Mouse (Mus musculus) CH12.LX (cell line): ENCODE data around the gene Ranbp6. TPM values are rescaled to one million over a fixed set of nuclear protein-coding genes. Genes with fewer than 3 reads are reported as not detected.

Experiments used
- DNase-seq: peaks from one replicate; pipeline ENCODE4 v3.0.0-alpha.2; 2013; ENCODE audit errors: extremely low read depth
- H3K27ac ChIP-seq: 2 replicates; pipeline ENCODE4 v1.5.1; 2012; ENCODE audit warnings: low read depth, mild to moderate bottlenecking, control low read depth, moderate library complexity; ENCODE audit not compliant: insufficient read depth
- H3K27me3 ChIP-seq: replicated peaks from 2 replicates; pipeline ENCODE3; 2012; ENCODE audit warnings: inconsistent platforms
- H3K36me3 ChIP-seq, 2 experiments: replicated peaks in 1 of 2; 2 replicates each; pipeline versions ENCODE3 to v1.6.1; 2012; ENCODE audit warnings: inconsistent platforms in 1 of 2, low read length in 1 of 2, mild to moderate bottlenecking in 1 of 2, mixed read lengths in 1 of 2, moderate library complexity in 1 of 2; ENCODE audit not compliant: control insufficient read depth in 1 of 2, insufficient read depth in 1 of 2
- H3K4me1 ChIP-seq, 2 experiments: 2 replicates each; pipeline ENCODE4 v1.6.1; 2012; ENCODE audit warnings: inconsistent platforms in 1 of 2, moderate library complexity in 1 of 2; ENCODE audit not compliant: insufficient read depth in 2 of 2, control insufficient read depth in 1 of 2
- H3K4me2 ChIP-seq: 2 replicates; pipeline ENCODE4 v1.6.1; 2012; ENCODE audit warnings: low read depth, mild to moderate bottlenecking, control low read depth; ENCODE audit not compliant: poor library complexity, insufficient read depth, severe bottlenecking
- H3K4me3 ChIP-seq, 3 experiments: fragments of 150-350 bp in 1 of 3; sonication (generic) in 1 of 3; replicated peaks in 1 of 3; 2 replicates each; pipeline versions ENCODE3 to v1.5.1; 2011 to 2012; ENCODE audit warnings: low read depth in 2 of 3, low read length in 2 of 3, mild to moderate bottlenecking in 2 of 3, moderate library complexity in 2 of 3, control low read depth in 1 of 3, improper control_type of control experiment in 1 of 3, inconsistent platforms in 1 of 3, mixed read lengths in 1 of 3; ENCODE audit not compliant: poor library complexity in 1 of 3
- H3K79me2 ChIP-seq: replicated peaks from 2 replicates; pipeline ENCODE4 v1.6.1; 2012; ENCODE audit warnings: mild to moderate bottlenecking, moderate library complexity; ENCODE audit not compliant: control insufficient read depth, poor library complexity, insufficient read depth, severe bottlenecking; ENCODE audit errors: extremely low read depth
- H3K9ac ChIP-seq: 2 replicates; pipeline ENCODE4 v1.6.1; 2012; ENCODE audit warnings: low read depth, mild to moderate bottlenecking, control low read depth, moderate library complexity; ENCODE audit not compliant: insufficient read depth
- H3K9me3 ChIP-seq: replicated peaks from 2 replicates; pipeline ENCODE3; 2012; ENCODE audit warnings: low read length, inconsistent platforms, mixed read lengths
- BHLHE40 ChIP-seq: IDR thresholded peaks from 2 replicates; pipeline ENCODE4 v1.6.1; 2011; ENCODE audit warnings: mild to moderate bottlenecking, low read depth, low read length, improper control_type of control experiment
- E2F4 ChIP-seq: IDR thresholded peaks from 2 replicates; pipeline ENCODE4 v1.6.1; 2011; ENCODE audit warnings: low read depth, low read length, improper control_type of control experiment; ENCODE audit not compliant: insufficient replicate concordance
- KAT2A ChIP-seq: IDR thresholded peaks from 2 replicates; pipeline ENCODE4 v1.6.1; 2012; ENCODE audit warnings: low read length, improper control_type of control experiment, inconsistent platforms; ENCODE audit not compliant: insufficient replicate concordance
- MAX ChIP-seq: IDR thresholded peaks from 2 replicates; pipeline ENCODE4 v1.6.1; 2011; ENCODE audit warnings: low read length, improper control_type of control experiment
- MAZ ChIP-seq: IDR thresholded peaks from 2 replicates; pipeline ENCODE4 v1.6.1; 2012; ENCODE audit warnings: low read depth, mild to moderate bottlenecking, inconsistent platforms, low read length, improper control_type of control experiment, moderate library complexity
- MXI1 ChIP-seq: IDR thresholded peaks from 2 replicates; pipeline ENCODE4 v1.6.1; 2011; ENCODE audit warnings: mild to moderate bottlenecking, low read depth, low read length, improper control_type of control experiment
- MYC ChIP-seq: IDR thresholded peaks from 2 replicates; pipeline ENCODE4 v1.6.1; 2011; ENCODE audit warnings: low read depth, mild to moderate bottlenecking, improper control_type of control experiment, low read length
- NRF1 ChIP-seq: IDR thresholded peaks from 2 replicates; pipeline ENCODE4 v1.6.1; 2014; ENCODE audit warnings: low read depth, mild to moderate bottlenecking, inconsistent platforms, low read length, improper control_type of control experiment, moderate library complexity
- UBTF ChIP-seq: IDR thresholded peaks from 2 replicates; pipeline ENCODE4 v1.6.1; 2012; ENCODE audit warnings: low read depth, mild to moderate bottlenecking, inconsistent platforms, low read length, improper control_type of control experiment, moderate library complexity
- USF1 ChIP-seq: IDR thresholded peaks from 2 replicates; pipeline ENCODE4 v1.6.1; 2014; ENCODE audit warnings: low read depth, mild to moderate bottlenecking, inconsistent platforms, low read length, improper control_type of control experiment
- USF2 ChIP-seq: conservative IDR thresholded peaks from 2 replicates; pipeline ENCODE4 v1.6.1; 2011; ENCODE audit warnings: low read depth, low read length, improper control_type of control experiment
- ZC3H11A ChIP-seq: IDR thresholded peaks from 2 replicates; pipeline ENCODE4 v1.6.1; 2012; ENCODE audit warnings: low read depth, mild to moderate bottlenecking, inconsistent platforms, low read length, improper control_type of control experiment
- ZMIZ1 ChIP-seq: IDR thresholded peaks from 2 replicates; pipeline ENCODE4 v1.6.1; 2012; ENCODE audit warnings: low read depth, mild to moderate bottlenecking, inconsistent platforms, low read length, improper control_type of control experiment
- ZNF384 ChIP-seq: IDR thresholded peaks from 2 replicates; pipeline ENCODE4 v1.6.1; 2012; ENCODE audit warnings: low read depth, low read length, improper control_type of control experiment, inconsistent platforms
- dilution Hi-C: fragments of 300-500 bp; cut with MboI; formaldehyde crosslinking; loops from 2 replicates; pipeline ENCODE4 v1.14.3; 2020; ENCODE audit warnings: low sequenced_read_pairs; ENCODE audit not compliant: extremely low pct_unique_long_range_greater_than_20kb, extremely low pct_ligation_motif_present
- in situ Hi-C: fragments of 300-500 bp; cut with MboI; formaldehyde crosslinking; loops from 3 replicates; pipeline ENCODE4 v1.14.3; 2019; ENCODE audit warnings: low sequenced_read_pairs, low pct_ligation_motif_present, low pct_unique_long_range_greater_than_20kb, mixed read lengths
- polyA plus RNA-seq: library from polyadenylated mRNA; unstranded; fragments of >175 nt; gene quantifications from 2 replicates; pipeline ENCODE4 v1.2.1, GENCODE M21; 2012; ENCODE audit warnings: low read depth; ENCODE audit not compliant: insufficient read length
- total RNA-seq, 2 experiments: library from RNA; depleted of rRNA; stranded (reverse); fragments of 300-350 nt in 1 of 2; fragments of >200 nt in 1 of 2; gene quantifications; 2 replicates each; pipeline ENCODE4 v1.2.3; 2012 to 2014

Ranbp6 gene
- total and polyA plus RNA-seq, 3 experiments = 7.0 to 12.1 (median 8.4) TPM

DNA sequence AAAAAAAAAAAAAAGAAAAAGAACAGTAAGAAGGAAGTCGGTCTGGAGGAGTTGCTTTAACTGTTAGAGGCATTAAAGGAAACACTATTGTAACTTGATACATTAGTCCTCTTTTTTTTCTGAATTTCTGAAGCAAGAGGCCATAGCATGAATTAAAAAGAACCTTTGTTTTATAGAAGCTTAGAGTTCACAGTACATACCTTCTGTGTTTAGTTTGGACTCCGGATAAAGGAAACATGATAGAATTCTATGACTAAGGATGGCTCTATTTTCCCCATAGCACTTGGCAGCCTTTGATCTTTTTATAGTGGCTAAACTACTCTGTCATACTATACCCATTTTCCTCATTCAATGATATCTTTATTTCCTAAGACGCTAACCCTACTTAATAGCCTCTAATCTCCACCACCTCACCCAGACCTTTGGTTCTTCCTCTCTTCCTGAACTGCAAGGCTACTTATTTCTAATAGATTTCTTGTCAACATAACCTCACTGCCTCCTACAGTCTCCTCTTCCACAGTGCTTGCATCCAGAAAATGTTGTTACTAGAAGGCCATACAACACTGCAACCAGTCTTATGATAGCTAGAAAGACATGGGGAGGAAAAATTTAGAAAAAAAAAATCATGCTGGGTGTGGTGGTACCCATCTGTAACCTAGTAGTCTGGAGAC lies 22.7 kb upstream of the Ranbp6 start:
- no peak overlapping the region for H3K4me2 ChIP-seq
- H3K9ac ChIP-seq = no peak overlapping the region
- no peaks in the 10 kb centered on the region for H3K27me3 ChIP-seq
- H3K79me2 ChIP-seq = no peaks in the 10 kb centered on the region
- H3K27ac ChIP-seq = no peak overlapping the region
- peaks cover 3% of the 10 kb centered on the region for H3K9me3 ChIP-seq
- in situ Hi-C loops (no loop called here), dilution Hi-C loops (no loop called here)
- H3K4me1 ChIP-seq = no peaks in the 10 kb centered on the region
- H3K36me3 ChIP-seq = no peaks in the 10 kb centered on the region
- no peak for DNase-seq
- no peak overlapping the region for H3K4me3 ChIP-seq
- TF ChIP-seq MAZ (no peak), ZC3H11A (no peak), KAT2A (no peak), ZMIZ1 (no peak), ZNF384 (0 out of 2 replicates have a peak, but pooled peaks have one; percentile 41), NRF1 (no peak), MXI1 (no peak), UBTF (no peak), MYC (no peak)

DNA sequence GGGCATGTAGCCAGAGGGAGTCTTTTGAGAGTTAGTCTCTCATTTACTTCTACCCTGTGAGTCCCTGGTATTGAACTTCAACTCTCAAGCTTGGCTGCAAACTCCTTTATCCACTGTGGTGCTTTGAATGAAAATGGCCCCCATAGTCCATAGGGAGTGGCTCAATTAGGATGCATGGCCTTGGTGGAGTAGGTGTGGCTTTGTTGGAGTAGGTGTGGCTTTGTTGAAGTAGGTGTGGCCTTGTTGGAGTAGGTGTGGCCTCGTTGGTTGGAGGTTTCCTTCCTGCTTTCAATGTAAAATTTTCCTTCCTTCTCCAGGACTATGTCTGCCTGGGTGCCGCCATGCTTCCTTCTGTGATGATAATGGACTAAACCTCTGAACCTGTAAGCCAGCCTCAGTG lies 18.1 kb upstream of the Ranbp6 start:
- dilution Hi-C loops = no loop called here

DNA sequence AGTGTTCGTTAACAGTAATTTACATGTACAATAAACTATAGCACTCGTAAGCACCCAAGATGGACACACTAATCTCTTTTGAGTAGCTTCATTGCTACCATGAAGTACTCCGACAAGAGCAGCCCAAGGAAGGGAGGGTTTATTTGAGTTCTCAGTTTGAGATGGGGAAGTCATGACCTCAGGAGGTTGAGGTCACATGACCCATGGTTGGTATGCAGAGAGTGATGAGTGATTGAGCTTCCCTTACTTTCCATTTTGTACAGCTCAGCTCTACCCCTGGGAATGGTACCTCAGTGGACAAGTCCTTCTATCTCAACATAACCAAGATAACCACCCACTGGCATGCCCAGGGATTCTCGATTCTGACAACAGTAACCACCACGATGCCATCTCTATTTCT lies 15.8 kb upstream of the Ranbp6 start:
- Histone ChIP-seq H3K36me3 (no peaks in the 10 kb centered on the region), H3K4me3 (no peak overlapping the region), H3K4me2 (no peak overlapping the region), H3K4me1 (peaks cover 0 to 21% of the 10 kb centered on the region in 2 experiments; a peak in 3 of 4 replicates), H3K9me3 (no peaks in the 10 kb centered on the region), H3K79me2 (no peaks in the 10 kb centered on the region), H3K27me3 (no peaks in the 10 kb centered on the region), H3K9ac (no peak overlapping the region), H3K27ac (no peak overlapping the region)
- dilution Hi-C loops (no loop called here), in situ Hi-C loops (loop anchor here (10.0 kb wide), 1 partner anchor 376 kb away; no protein-coding TSS in a partner anchor)
- TF ChIP-seq USF2 = peak; percentile 61
- TF ChIP-seq USF1 = peak; percentile 54
- TF ChIP-seq E2F4 = no peak
- TF ChIP-seq BHLHE40 = peak; percentile 11; the same call in 1 of the 2 replicates
- peak; percentile 12 for DNase-seq

More for the DNA sequence above, 18.1 kb upstream of the Ranbp6 start:
- no peaks in the 10 kb centered on the region for H3K27me3 ChIP-seq
- no peak overlapping the region for H3K4me2 ChIP-seq
- no peak for TF ChIP-seq MAX
- H3K4me1 ChIP-seq = peaks cover 0 to 6% of the 10 kb centered on the region in 2 experiments; a peak in 3 of 4 replicates
- H3K9ac ChIP-seq = no peak overlapping the region
- DNase-seq = no peak
- no peak overlapping the region for H3K27ac ChIP-seq
- H3K9me3 ChIP-seq = no peaks in the 10 kb centered on the region
- H3K4me3 ChIP-seq = no peak overlapping the region
- no peaks in the 10 kb centered on the region for H3K36me3 ChIP-seq
- in situ Hi-C loops = no loop called here
- no peaks in the 10 kb centered on the region for H3K79me2 ChIP-seq
